25 mouse cellular contexts compared by ENCODE assay signal in the genomic region with DNA sequence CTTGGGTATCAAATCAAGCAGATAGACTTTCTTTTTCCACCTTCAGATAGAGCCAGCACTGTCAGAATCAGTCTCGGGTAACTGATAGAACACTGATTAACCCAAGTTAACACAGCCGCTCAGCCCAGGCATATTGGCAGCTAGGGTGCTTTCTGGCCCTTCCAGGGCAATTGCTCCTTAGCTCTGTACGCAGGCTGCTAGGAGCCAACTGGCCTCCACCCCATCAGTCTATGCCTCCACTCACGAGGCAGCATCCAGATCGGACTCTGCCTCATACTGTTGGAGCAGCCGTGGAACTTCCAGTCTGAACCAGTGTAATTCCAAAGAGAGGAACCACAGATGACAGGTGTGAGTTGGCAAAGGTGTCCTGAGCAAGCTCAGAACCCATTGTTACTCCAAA. TPM values are rescaled to one million over a fixed set of nuclear protein-coding genes. Genes with fewer than 3 reads are reported as not detected.
DNase-seq lines count a peak whose midpoint lies in the region; ATAC-seq and TF ChIP-seq lines count a peak whose summit lies in the region.
"Had no signal": no experiment of that assay in that cellular context is flagged by ENCODE, and none has a peak within 500 bp of the region (broad histone marks: within the 10 kb centered on the region; RNA-seq: fewer than 3 reads in every experiment).

No protein-coding gene starts in this region.

- H3K4me2 ChIP-seq in lung, embryonic 14.5 days: no peak overlapping the region
- H3K4me2 ChIP-seq in neural tube, embryonic 15.5 days: no peak overlapping the region
- H3K4me2 ChIP-seq: heart, embryonic 15.5 days; hindbrain, embryonic 12.5 days; liver, embryonic 15.5 days; neural tube, embryonic 13.5 days; stomach, embryonic 15.5 days had no signal

- 52% methylated on average over 6 of the region's 6 CpGs for WGBS in lung, embryonic 14.5 days
- 85% methylated on average over 6 of the region's 6 CpGs for WGBS in neural tube, embryonic 15.5 days

- H3K9ac ChIP-seq in lung, embryonic 14.5 days: no peak overlapping the region
- H3K9ac ChIP-seq in neural tube, embryonic 15.5 days (replicated peaks): no peak overlapping the region
- H3K9ac ChIP-seq: heart, embryonic 15.5 days; hindbrain, embryonic 12.5 days; liver, embryonic 15.5 days; neural tube, embryonic 13.5 days; stomach, embryonic 15.5 days had no signal

- peak overlapping the region; percentile 68 for H3K27ac ChIP-seq in lung, embryonic 14.5 days (ENCODE audit: low read depth)
- H3K27ac ChIP-seq in neural tube, embryonic 15.5 days (replicated peaks): no peak overlapping the region
- H3K27ac ChIP-seq: heart, embryonic 15.5 days; hindbrain, embryonic 12.5 days; liver, embryonic 15.5 days; neural tube, embryonic 13.5 days; stomach, embryonic 15.5 days had no signal

- H3K4me1 ChIP-seq in lung, embryonic 14.5 days (ENCODE audit: insufficient read depth): peaks cover 12% of the 10 kb centered on the region
- H3K4me1 ChIP-seq in neural tube, embryonic 15.5 days: no peaks in the 10 kb centered on the region
- H3K4me1 ChIP-seq: hindbrain, embryonic 12.5 days; liver, embryonic 15.5 days; neural tube, embryonic 13.5 days had no signal

- H3K27me3 ChIP-seq in lung, embryonic 14.5 days (ENCODE audit: insufficient read depth, low read length): no peaks in the 10 kb centered on the region
- no peaks in the 10 kb centered on the region for H3K27me3 ChIP-seq in neural tube, embryonic 15.5 days (replicated peaks)
- H3K27me3 ChIP-seq: heart, embryonic 15.5 days; hindbrain, embryonic 12.5 days; neural tube, embryonic 13.5 days; Patski; stomach, embryonic 15.5 days had no signal

- no peaks in the 10 kb centered on the region for H3K36me3 ChIP-seq in lung, embryonic 14.5 days (ENCODE audit: insufficient read depth)
- no peaks in the 10 kb centered on the region for H3K36me3 ChIP-seq in neural tube, embryonic 15.5 days
- H3K36me3 ChIP-seq: heart, embryonic 15.5 days; hindbrain, embryonic 12.5 days; liver, embryonic 15.5 days; neural tube, embryonic 13.5 days; stomach, embryonic 15.5 days had no signal

- DNase-seq in lung, embryonic 14.5 days: peak; percentile 8
- no peak for DNase-seq in lung, adult 18-20 months
- peak; percentile 93 for DNase-seq in kidney, adult 9 months
- peak; percentile 81 to 93 for DNase-seq in kidney, postnatal 25 days
- no peak for DNase-seq in layer of hippocampus, adult 11-12 months (ENCODE audit: low spot score)
- DNase-seq in adrenal gland, postnatal 14 days: no peak
- DNase-seq: cerebellum, adult 9-11 months; layer of hippocampus, adult 9-11 months; right cerebral cortex, postnatal 14 days; thymus, adult 2 months had no signal

- no peak overlapping the region for H3K4me3 ChIP-seq in lung, embryonic 14.5 days (ENCODE audit: low read depth, low read length)
- no peak overlapping the region for H3K4me3 ChIP-seq in neural tube, embryonic 15.5 days (replicated peaks)
- H3K4me3 ChIP-seq: erythroblast, embryonic 14.5 days; heart, embryonic 15.5 days; hindbrain, embryonic 12.5 days; liver, embryonic 15.5 days; neural tube, embryonic 13.5 days; stomach, embryonic 15.5 days had no signal

- TF ChIP-seq CTCF in lung, embryonic 14.5 days (IDR thresholded peaks at IDR 0.05; ENCODE audit: low read depth): no peak

- no peaks in the 10 kb centered on the region for H3K9me3 ChIP-seq in lung, embryonic 14.5 days (ENCODE audit: low read depth, low read length)
- H3K9me3 ChIP-seq in neural tube, embryonic 15.5 days (replicated peaks): no peaks in the 10 kb centered on the region
- H3K9me3 ChIP-seq: heart, embryonic 15.5 days; hindbrain, embryonic 12.5 days; liver, embryonic 15.5 days; neural tube, embryonic 13.5 days; stomach, embryonic 15.5 days had no signal

- 0 out of 2 replicates have a peak, but pooled peaks have one; percentile 11 for ATAC-seq in lung, embryonic 14.5 days (ENCODE audit: insufficient read depth)
- no peak for ATAC-seq in neural tube, embryonic 15.5 days (ENCODE audit: low FRiP score)
- ATAC-seq: activated CD4-positive, CD25-positive, alpha-beta regulatory T cell, adult 4 months; forebrain, embryonic 14.5 days; inflammation-experienced regulatory T-cells, adult 6 months; Patski had no signal

RNA-seq across cellular contexts. Expression of a gene that starts 6.3 kb away (rescaled TPM):
- polyA plus RNA-seq in lung, embryonic 14.5 days (2014; fragmentation: Nextera tagmentation; extraction: Ambion mirVana): not detected in 2 replicates
- not detected in 2 replicates for polyA plus RNA-seq in neural tube, embryonic 15.5 days (2015; fragmentation: Nextera tagmentation; extraction: Ambion mirVana)
- not detected in 2 replicates for total RNA-seq in adrenal gland, postnatal 14 days (2021)
- total RNA-seq: granulocyte monocyte progenitor cell, adult 5-6 weeks; left cerebral cortex, postnatal 10 days had no signal
- polyA plus RNA-seq: activated CD4-positive, CD25-positive, alpha-beta regulatory T cell, adult 4 months; erythroblast, embryonic 14.5 days; forebrain, embryonic 14.5 days; heart, embryonic 15.5 days; hindbrain, embryonic 12.5 days; inflammation-experienced regulatory T-cells, adult 6 months; limb, embryonic 14.5 days; liver, embryonic 15.5 days; neural tube, embryonic 13.5 days; Patski; spleen, adult 2 months; stomach, embryonic 15.5 days; thymus, adult 2 months had no signal

RNA-seq across cellular contexts. Expression of a gene that starts 15.5 kb away (rescaled TPM):
- 30.1 TPM in 2 replicates for polyA plus RNA-seq in lung, embryonic 14.5 days (2014; fragmentation: Nextera tagmentation; extraction: Ambion mirVana)
- 49.3 and 54.6 TPM in 2 replicates for polyA plus RNA-seq in neural tube, embryonic 15.5 days (2015; fragmentation: Nextera tagmentation; extraction: Ambion mirVana)
- total RNA-seq in adrenal gland, postnatal 14 days (2021): 48.4 and 50.5 TPM in 2 replicates

RNA-seq across cellular contexts. Expression of a gene that starts 20.0 kb away (rescaled TPM):
- polyA plus RNA-seq in lung, embryonic 14.5 days (2014; fragmentation: Nextera tagmentation; extraction: Ambion mirVana): 0.11 and 0.39 TPM in 2 replicates
- polyA plus RNA-seq in neural tube, embryonic 15.5 days (2015; fragmentation: Nextera tagmentation; extraction: Ambion mirVana): 0.10 and 0.14 TPM in 2 replicates
- total RNA-seq in adrenal gland, postnatal 14 days (2021): 0.26 and 0.45 TPM in 2 replicates
- total RNA-seq: granulocyte monocyte progenitor cell, adult 5-6 weeks had no signal
- polyA plus RNA-seq: activated CD4-positive, CD25-positive, alpha-beta regulatory T cell, adult 4 months; erythroblast, embryonic 14.5 days; forebrain, embryonic 14.5 days; inflammation-experienced regulatory T-cells, adult 6 months; neural tube, embryonic 13.5 days; Patski had no signal

Comparison
In these comparisons a context has a peak if more than half of its experiments do, and no peak if none do; other contexts are left out.
1. DNase-seq: peak in lung, embryonic 14.5 days (single experiment), kidney, adult 9 months (single experiment) and kidney, postnatal 25 days (2 of 2); none in lung, adult 18-20 months (0 of 2), layer of hippocampus, adult 11-12 months (single experiment) and adrenal gland, postnatal 14 days (single experiment).